Mouse (Mus musculus): ENCODE results near the gene Dph5.

DNA sequence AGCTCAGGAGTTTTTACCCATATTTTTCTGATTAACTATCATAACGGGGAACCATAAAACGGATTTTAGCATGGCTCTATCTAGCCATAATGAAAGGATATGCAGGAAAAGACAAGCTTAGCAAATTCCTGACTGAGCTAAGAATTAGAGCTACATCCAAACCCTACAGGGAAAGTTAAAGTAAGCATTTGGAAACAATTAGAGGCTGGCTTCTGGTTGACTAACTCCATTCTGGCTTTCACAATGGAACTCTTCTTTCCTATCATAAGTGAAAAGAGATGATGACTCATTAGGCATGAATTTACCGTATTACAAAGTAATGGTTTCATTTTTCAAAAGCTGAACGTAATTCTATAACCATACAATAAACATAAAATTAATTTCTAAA lies 74.4 kb downstream of the Dph5 start:
- TF ChIP-seq GATA1 (IDR thresholded peaks at IDR 0.05; ENCODE audit: low read length): no peak
- no peak for TF ChIP-seq TAL1 (IDR thresholded peaks at IDR 0.05; ENCODE audit: low read length)

All from erythroblast, embryonic 14.5 days (primary cell).